Mouse (Mus musculus) hindbrain, embryonic 13.5 days (tissue): ENCODE measurements at regions not wholly inside any gene's neighbourhood (a gene's known extent, or its start where the extent isn't known, plus 50 kb on each side); places are given as distances from the start of the nearest gene placed in this dataset.

Source experiments
- ATAC-seq: fragments of 200-750 bp; cut with Nextera tagmentation; 2 replicates; pipeline ENCODE4 v1.8.0; 2017; ENCODE audit warnings: moderate TSS enrichment; ENCODE audit not compliant: low FRiP score
- H3K27ac ChIP-seq: fragments of 300-500 bp; sonication (generic); 2 replicates; pipeline ENCODE4 v1.5.1; 2015; ENCODE audit warnings: inconsistent platforms, mild to moderate bottlenecking, moderate library complexity
- H3K27me3 ChIP-seq: fragments of 300-500 bp; sonication (generic); 2 replicates; pipeline ENCODE4 v1.6.1; 2015; ENCODE audit warnings: mild to moderate bottlenecking, inconsistent platforms
- H3K36me3 ChIP-seq: fragments of 300-500 bp; sonication (generic); 2 replicates; pipeline ENCODE4 v1.6.1; 2015; ENCODE audit warnings: mild to moderate bottlenecking, inconsistent platforms
- H3K4me1 ChIP-seq: fragments of 300-500 bp; sonication (generic); replicated peaks from 2 replicates; pipeline ENCODE4 v1.6.1; 2015; ENCODE audit warnings: inconsistent platforms
- H3K4me2 ChIP-seq: fragments of 300-500 bp; sonication (generic); 2 replicates; pipeline ENCODE4 v1.6.1; 2015; ENCODE audit warnings: inconsistent platforms, mild to moderate bottlenecking, moderate library complexity
- H3K4me3 ChIP-seq: fragments of 300-500 bp; sonication (generic); 2 replicates; pipeline ENCODE4 v1.5.1; 2015; ENCODE audit warnings: mild to moderate bottlenecking, inconsistent platforms
- H3K9ac ChIP-seq: fragments of 300-500 bp; sonication (generic); 2 replicates; pipeline ENCODE4 v1.6.1; 2015; ENCODE audit warnings: mild to moderate bottlenecking, inconsistent platforms
- H3K9me3 ChIP-seq: fragments of 300-500 bp; sonication (generic); 2 replicates; pipeline ENCODE4 v1.6.1; 2016; ENCODE audit warnings: inconsistent platforms
- WGBS: fragments of 180-500 bp; shearing (Covaris S2); methylation state at CpG from one replicate; pipeline ENCODE4 v1.1.7; 2015; 5-methylcytosine and 5-hydroxymethylcytosine counted together

- H3K9ac ChIP-seq = no peak overlapping the region
- peaks cover 5% of the 10 kb centered on the region; the same call in 1 of the 2 replicates for H3K4me1 ChIP-seq
- no peak overlapping the region for H3K27ac ChIP-seq
- no peak for ATAC-seq
- no peaks in the 10 kb centered on the region for H3K9me3 ChIP-seq
- whole genome bisulfite sequencing = 47% methylated on average over 3 of the region's 3 CpGs
- no peaks in the 10 kb centered on the region for H3K36me3 ChIP-seq
- H3K4me3 ChIP-seq = no peak overlapping the region
- 0 out of 2 replicates have a peak, but pooled peaks cover 3% of the 10 kb centered on the region for H3K27me3 ChIP-seq
- no peak overlapping the region for H3K4me2 ChIP-seq
These were observed 59.0 kb upstream of the Actrt2 start for GRCm38 (mm10) chr4:154726636-154727045.

DNA sequence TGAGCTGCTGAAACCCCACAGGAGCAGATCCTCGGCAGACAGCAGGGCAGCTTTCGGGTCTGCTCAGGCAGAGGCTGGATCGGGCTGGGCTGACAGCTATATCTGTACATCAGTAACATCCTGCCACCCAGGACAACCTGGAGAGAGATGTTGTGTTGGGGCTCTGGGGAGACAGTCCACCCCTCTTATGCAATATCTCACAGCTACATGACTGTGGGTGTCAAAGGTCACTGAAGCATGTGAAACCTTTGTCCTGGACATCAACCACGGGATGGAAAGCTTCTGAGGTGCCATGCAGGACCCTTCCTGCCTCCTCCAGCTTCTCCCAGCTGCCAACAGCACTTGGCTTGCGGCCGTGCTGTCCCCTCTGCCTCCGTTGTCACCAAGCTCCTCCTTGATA is 60.3 kb upstream of the Actrt2 start:
- peaks cover 8% of the 10 kb centered on the region; the same call in 1 of the 2 replicates for H3K4me1 ChIP-seq
- no peak overlapping the region for H3K27ac ChIP-seq
- no peak for ATAC-seq
- no peak overlapping the region for H3K4me2 ChIP-seq
- H3K9me3 ChIP-seq = no peaks in the 10 kb centered on the region
- H3K4me3 ChIP-seq = no peak overlapping the region
- no peaks in the 10 kb centered on the region for H3K36me3 ChIP-seq
- H3K9ac ChIP-seq = no peak overlapping the region
- 74% methylated on average over 7 of the region's 7 CpGs for WGBS
- H3K27me3 ChIP-seq = 0 out of 2 replicates have a peak, but pooled peaks cover 3% of the 10 kb centered on the region

- H3K4me3 ChIP-seq = no peak overlapping the region
- H3K27ac ChIP-seq = no peak overlapping the region
- no peak overlapping the region for H3K4me2 ChIP-seq
- no peaks in the 10 kb centered on the region for H3K36me3 ChIP-seq
- 0 out of 2 replicates have a peak, but pooled peaks cover 3% of the 10 kb centered on the region for H3K27me3 ChIP-seq
- H3K4me1 ChIP-seq = peaks cover 8% of the 10 kb centered on the region; the same call in 1 of the 2 replicates
- no peak for ATAC-seq
- WGBS = 94% methylated on average over 5 of the region's 5 CpGs
- no peaks in the 10 kb centered on the region for H3K9me3 ChIP-seq
- H3K9ac ChIP-seq = no peak overlapping the region
These were observed 63.0 kb upstream of the Actrt2 start for GRCm38 (mm10) chr4:154730646-154731045.

DNA sequence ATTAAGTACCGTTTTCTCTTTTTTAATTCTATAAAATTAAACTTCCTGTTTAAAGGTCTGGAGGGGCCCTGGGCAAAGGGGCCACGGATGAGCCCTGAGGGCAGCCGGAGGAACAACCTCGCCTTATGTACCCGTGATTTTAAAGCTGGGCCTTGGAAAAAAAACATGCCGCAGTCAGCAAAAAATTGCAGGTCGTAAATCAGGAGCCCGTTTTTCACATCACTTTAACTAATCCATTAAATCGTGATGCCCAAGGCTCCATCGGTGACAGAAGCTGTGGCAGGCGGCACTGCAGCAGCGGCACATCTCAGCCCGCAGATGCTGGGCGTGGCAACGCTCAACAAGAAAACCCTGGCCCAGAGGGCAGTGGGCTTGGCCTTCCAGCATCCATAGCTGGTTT is 63.7 kb upstream of the Actrt2 start:
- Histone ChIP-seq H3K27ac (no peak overlapping the region), H3K4me1 (peaks cover 8% of the 10 kb centered on the region; the same call in 1 of the 2 replicates), H3K9ac (no peak overlapping the region), H3K27me3 (0 out of 2 replicates have a peak, but pooled peaks cover 3% of the 10 kb centered on the region), H3K9me3 (no peaks in the 10 kb centered on the region), H3K36me3 (no peaks in the 10 kb centered on the region), H3K4me2 (no peak overlapping the region), H3K4me3 (no peak overlapping the region)
- ATAC-seq = no peak
- 50% methylated on average over 15 of the region's 15 CpGs for WGBS

- no peak overlapping the region for H3K9ac ChIP-seq
- no peaks in the 10 kb centered on the region for H3K36me3 ChIP-seq
- H3K4me3 ChIP-seq = no peak overlapping the region
- H3K4me2 ChIP-seq = no peak overlapping the region
- H3K27ac ChIP-seq = no peak overlapping the region
- H3K9me3 ChIP-seq = no peaks in the 10 kb centered on the region
- WGBS = 69% methylated on average over 6 of the region's 6 CpGs
- no peak for ATAC-seq
- peaks cover 8% of the 10 kb centered on the region; the same call in 1 of the 2 replicates for H3K4me1 ChIP-seq
- peaks cover 10% of the 10 kb centered on the region; the same call in 1 of the 2 replicates for H3K27me3 ChIP-seq
These were observed 68.4 kb upstream of the Actrt2 start for GRCm38 (mm10) chr4:154736071-154736470.

GRCm38 (mm10) chr4:154741123-154741890 is 73.6 kb upstream of the Actrt2 start:
- Histone ChIP-seq H3K9me3 (no peaks in the 10 kb centered on the region), H3K4me2 (no peak overlapping the region), H3K36me3 (no peaks in the 10 kb centered on the region), H3K4me3 (no peak overlapping the region), H3K4me1 (no peaks in the 10 kb centered on the region; the same call in 1 of the 2 replicates), H3K9ac (no peak overlapping the region), H3K27ac (no peak overlapping the region), H3K27me3 (peaks cover 43% of the 10 kb centered on the region)
- ATAC-seq = no peak
- 52% methylated on average over 27 of the region's 27 CpGs for WGBS

- ATAC-seq = no peak
- no peak overlapping the region for H3K27ac ChIP-seq
- WGBS = 82% methylated on average over 16 of the region's 16 CpGs
These were observed 78.8 kb upstream of the Actrt2 start for GRCm38 (mm10) chr4:154746323-154747005.

DNA sequence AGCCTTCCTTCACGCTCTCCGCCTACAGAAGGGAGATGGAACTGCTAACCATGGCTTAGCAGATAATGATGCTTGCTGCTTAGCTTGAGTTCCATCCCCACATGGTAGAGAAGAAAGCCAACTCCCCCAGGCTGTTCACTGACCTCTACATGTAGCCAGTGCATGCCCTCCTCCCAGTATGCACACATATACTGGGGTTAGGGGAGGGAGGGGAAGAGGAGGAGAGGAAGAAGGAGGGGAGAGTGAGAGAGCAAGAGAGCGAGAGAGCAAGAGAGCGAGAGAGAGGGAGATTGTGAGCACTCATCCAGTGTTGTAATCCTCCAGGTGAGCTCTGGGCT is 79.3 kb upstream of the Actrt2 start:
- Histone ChIP-seq H3K4me2 (no peak overlapping the region), H3K4me3 (no peak overlapping the region), H3K36me3 (no peaks in the 10 kb centered on the region), H3K9me3 (no peaks in the 10 kb centered on the region), H3K4me1 (peaks cover 8% of the 10 kb centered on the region), H3K27ac (no peak overlapping the region), H3K27me3 (peaks cover 65% of the 10 kb centered on the region), H3K9ac (no peak overlapping the region)
- ATAC-seq = no peak
- 91% methylated on average over 4 of the region's 4 CpGs for WGBS

More at GRCm38 (mm10) chr4:154746323-154747005, 78.8 kb upstream of the Actrt2 start:
- Histone ChIP-seq H3K36me3 (no peaks in the 10 kb centered on the region), H3K4me1 (peaks cover 8% of the 10 kb centered on the region), H3K9me3 (no peaks in the 10 kb centered on the region), H3K4me3 (no peak overlapping the region), H3K27me3 (peaks cover 67% of the 10 kb centered on the region), H3K4me2 (no peak overlapping the region), H3K9ac (no peak overlapping the region)

DNA sequence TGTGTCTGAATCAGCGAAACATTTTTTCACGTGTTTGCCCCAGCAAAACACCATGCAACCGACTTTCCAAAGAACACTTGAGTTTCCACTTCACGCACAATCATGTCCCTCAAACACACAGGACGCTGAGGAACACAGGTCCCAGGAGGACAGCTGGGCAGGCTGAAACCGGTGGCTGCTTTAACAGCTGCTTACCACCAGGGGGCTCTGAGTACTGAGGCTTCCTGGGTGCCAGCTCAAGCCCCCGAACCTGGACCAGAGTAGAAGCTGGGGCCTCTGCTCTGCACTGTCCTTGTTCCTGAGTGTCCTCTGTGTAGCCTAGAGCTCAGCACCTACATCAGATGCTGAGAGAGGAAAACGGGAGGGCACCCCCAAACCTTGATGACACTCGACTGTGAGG is 81.5 kb upstream of the Actrt2 start:
- ATAC-seq = no peak
- H3K4me3 ChIP-seq = no peak overlapping the region
- no peaks in the 10 kb centered on the region for H3K9me3 ChIP-seq
- peaks cover 8% of the 10 kb centered on the region for H3K4me1 ChIP-seq
- no peak overlapping the region for H3K27ac ChIP-seq
- H3K27me3 ChIP-seq = peaks cover 60% of the 10 kb centered on the region; the same call in 1 of the 2 replicates
- H3K4me2 ChIP-seq = no peak overlapping the region
- no peaks in the 10 kb centered on the region for H3K36me3 ChIP-seq
- 48% methylated on average over 9 of the region's 9 CpGs for WGBS
- H3K9ac ChIP-seq = no peak overlapping the region

DNA sequence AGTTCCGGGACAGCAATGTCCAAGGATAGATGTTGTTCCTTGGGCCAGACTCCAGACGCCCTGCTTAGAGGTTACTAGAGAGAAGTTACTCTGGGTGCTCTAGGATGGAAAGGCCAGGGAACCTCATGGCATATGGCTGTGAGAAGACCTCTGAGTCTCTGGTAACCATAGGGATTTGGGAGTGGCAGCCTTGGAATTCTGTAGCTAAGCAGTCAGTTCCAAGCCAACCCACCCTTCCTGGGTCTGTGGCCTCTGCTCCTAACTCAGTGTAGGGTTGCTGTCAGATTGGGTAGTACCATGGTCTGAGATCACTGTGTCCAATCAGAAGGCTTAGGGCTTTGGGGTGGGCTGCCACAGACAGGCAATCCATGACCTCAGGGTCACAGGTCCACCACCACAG is 82.3 kb upstream of the Actrt2 start:
- Histone ChIP-seq H3K4me2 (no peak overlapping the region), H3K4me1 (peaks cover 8% of the 10 kb centered on the region), H3K9me3 (no peaks in the 10 kb centered on the region), H3K36me3 (no peaks in the 10 kb centered on the region), H3K9ac (no peak overlapping the region), H3K27ac (no peak overlapping the region), H3K27me3 (peaks cover 62% of the 10 kb centered on the region; the same call in 1 of the 2 replicates), H3K4me3 (no peak overlapping the region)
- 83% methylated on average over 2 of the region's 2 CpGs for WGBS
- no peak for ATAC-seq

GRCm38 (mm10) chr4:154750440-154751107 is 82.9 kb upstream of the Actrt2 start:
- no peak for ATAC-seq
- 56% methylated on average over 14 of the region's 14 CpGs for WGBS
- peaks cover 8% of the 10 kb centered on the region for H3K4me1 ChIP-seq

GRCm38 (mm10) chr4:154754445-154754844 is 82.8 kb upstream of the Ttc34 start:
- no peak for ATAC-seq
- Histone ChIP-seq H3K27ac (no peak overlapping the region), H3K9ac (no peak overlapping the region), H3K4me2 (no peak overlapping the region), H3K27me3 (peaks cover 35% of the 10 kb centered on the region; the same call in 1 of the 2 replicates), H3K4me3 (no peak overlapping the region), H3K9me3 (no peaks in the 10 kb centered on the region), H3K36me3 (no peaks in the 10 kb centered on the region), H3K4me1 (peaks cover 17% of the 10 kb centered on the region)
- WGBS = 80% methylated on average over 8 of the region's 8 CpGs

More at GRCm38 (mm10) chr4:154750440-154751107, 82.9 kb upstream of the Actrt2 start:
- Histone ChIP-seq H3K9me3 (no peaks in the 10 kb centered on the region), H3K9ac (no peak overlapping the region), H3K27ac (no peak overlapping the region), H3K4me3 (no peak overlapping the region), H3K4me2 (no peak overlapping the region), H3K27me3 (peaks cover 63% of the 10 kb centered on the region; the same call in 1 of the 2 replicates), H3K36me3 (no peaks in the 10 kb centered on the region)
